Mouse (Mus musculus) stomach, embryonic 14.5 days (tissue): ENCODE results near the gene Xrcc6. TPM values are rescaled to one million over a fixed set of nuclear protein-coding genes. Genes with fewer than 3 reads are reported as not detected.
A peak's percentile ranks its signal among the peaks of the same experiment; 100 is the strongest.
"Not testable (repeated sequence)": the region's sequence is repeated elsewhere in the genome, so short reads cannot be mapped to it uniquely, and the experiment has no call there.

ENCODE experiments used
- ATAC-seq: fragments of 200-750 bp; cut with Nextera tagmentation; 2 replicates; pipeline ENCODE4 v1.8.0; 2017; ENCODE audit warnings: low read depth, moderate TSS enrichment; ENCODE audit not compliant: insufficient number of reproducible peaks, insufficient read depth, low FRiP score
- H3K27ac ChIP-seq: fragments of 300-500 bp; sonication (generic); 2 replicates; pipeline ENCODE4 v1.5.1; 2014; ENCODE audit warnings: mild to moderate bottlenecking, low read length, moderate library complexity, mixed read lengths
- H3K27me3 ChIP-seq: fragments of 300-500 bp; sonication (generic); 2 replicates; pipeline ENCODE4 v1.6.1; 2014; ENCODE audit warnings: low read length, control low read depth, mixed read lengths; ENCODE audit not compliant: control insufficient read depth, insufficient read depth
- H3K36me3 ChIP-seq: fragments of 300-500 bp; sonication (generic); 2 replicates; pipeline ENCODE4 v1.6.1; 2014; ENCODE audit warnings: mild to moderate bottlenecking, control low read depth, low read length, moderate library complexity, mixed read lengths; ENCODE audit not compliant: control insufficient read depth, insufficient read depth
- H3K4me1 ChIP-seq: fragments of 300-500 bp; sonication (generic); 2 replicates; pipeline ENCODE4 v1.6.1; 2014; ENCODE audit warnings: low read length, control low read depth, mixed read lengths; ENCODE audit not compliant: control insufficient read depth, insufficient read depth
- H3K4me2 ChIP-seq: fragments of 300-500 bp; sonication (generic); replicated peaks from 2 replicates; pipeline ENCODE4 v1.6.1; 2014; ENCODE audit warnings: low read depth, low read length, control low read depth
- H3K4me3 ChIP-seq: fragments of 300-500 bp; sonication (generic); 2 replicates; pipeline ENCODE4 v1.5.1; 2014; ENCODE audit warnings: low read depth, low read length, control low read depth
- H3K9ac ChIP-seq: fragments of 300-500 bp; sonication (generic); replicated peaks from 2 replicates; pipeline ENCODE4 v1.6.1; 2014; ENCODE audit warnings: low read depth, mild to moderate bottlenecking, control low read depth, low read length, moderate library complexity, mixed read lengths
- H3K9me3 ChIP-seq: fragments of 300-500 bp; sonication (generic); 2 replicates; pipeline ENCODE4 v1.6.1; 2016; ENCODE audit warnings: low read depth, low read length, control low read depth; ENCODE audit not compliant: control insufficient read depth
- WGBS: fragments of 180-500 bp; shearing (Covaris S2); extraction: QIAGEN DNeasy Blood & Tissue Kit; methylation state at CpG from one replicate; pipeline ENCODE4 v1.1.7; 2014; 5-methylcytosine and 5-hydroxymethylcytosine counted together
- polyA plus RNA-seq: library from polyadenylated mRNA; unstranded; fragments of >200 nt; fragmentation: Nextera tagmentation; extraction: Ambion mirVana; gene quantifications from 2 replicates; pipeline ENCODE4 v1.2.1, GENCODE M21; 2014

Xrcc6 gene
- polyA plus RNA-seq, 1 experiment from 2014 or later = 90.0 TPM

GRCm38 (mm10) chr15:81969173-81969572 lies 18.5 kb upstream of the Xrcc6 start:
- H3K27me3 ChIP-seq = no peaks in the 10 kb centered on the region
- H3K9me3 ChIP-seq = no peaks in the 10 kb centered on the region; the same call in 1 of the 2 replicates
- 49% methylated on average over 7 of the region's 7 CpGs for WGBS
- no peak for ATAC-seq
- H3K27ac ChIP-seq = no peak overlapping the region
- no peaks in the 10 kb centered on the region for H3K4me1 ChIP-seq
- no peak overlapping the region for H3K4me2 ChIP-seq
- no peaks in the 10 kb centered on the region for H3K36me3 ChIP-seq
- no peak overlapping the region for H3K4me3 ChIP-seq
- no peak overlapping the region for H3K9ac ChIP-seq

- H3K9ac ChIP-seq, H3K27ac ChIP-seq, H3K36me3 ChIP-seq, H3K4me1 ChIP-seq, H3K4me3 ChIP-seq, H3K9me3 ChIP-seq, H3K4me2 ChIP-seq, H3K27me3 ChIP-seq, ATAC-seq: not testable (repeated sequence)
- 70% methylated on average over 6 of the region's 6 CpGs for WGBS
Measured at GRCm38 (mm10) chr15:81969635-81970034, 18.0 kb upstream of the Xrcc6 start.

GRCm38 (mm10) chr15:81970498-81970897 lies 17.1 kb upstream of the Xrcc6 start:
- H3K36me3 ChIP-seq, ATAC-seq, H3K4me1 ChIP-seq, H3K27ac ChIP-seq, H3K4me2 ChIP-seq, H3K9ac ChIP-seq, H3K4me3 ChIP-seq, H3K9me3 ChIP-seq, H3K27me3 ChIP-seq: not testable (repeated sequence)
- 91% methylated on average over 4 of the region's 4 CpGs for WGBS

- not testable (repeated sequence) for H3K9me3 ChIP-seq, ATAC-seq, H3K27ac ChIP-seq, H3K9ac ChIP-seq, H3K4me1 ChIP-seq, H3K36me3 ChIP-seq, H3K4me2 ChIP-seq, H3K4me3 ChIP-seq, H3K27me3 ChIP-seq
- WGBS = 93% methylated on average over 8 of the region's 8 CpGs
Measured at GRCm38 (mm10) chr15:81975156-81975555, 12.5 kb upstream of the Xrcc6 start.

GRCm38 (mm10) chr15:81980321-81980720 lies 7.3 kb upstream of the Xrcc6 start, which contains the start of gene 1700029P11Rik:
Gene 1700029P11Rik, plus strand, starts transcription at chr15:81980540.
- ATAC-seq = no peak
- Histone ChIP-seq H3K36me3 (no peaks in the 10 kb centered on the region), H3K4me3 (no peak within 1 kb of the TSS), H3K27ac (no peak within 1 kb of the TSS), H3K4me1 (no peaks in the 10 kb centered on the region), H3K9me3 (no peaks in the 10 kb centered on the region), H3K9ac (no peak within 1 kb of the TSS), H3K27me3 (no peaks in the 10 kb centered on the region), H3K4me2 (no peak within 1 kb of the TSS)
- WGBS = 95% methylated on average over 23 of the region's 23 CpGs

GRCm38 (mm10) chr15:81982173-81982572 lies 5.5 kb upstream of the Xrcc6 start:
- WGBS = 53% methylated on average over 1 of the region's 1 CpGs
- H3K4me1 ChIP-seq = no peaks in the 10 kb centered on the region
- no peak overlapping the region for H3K9ac ChIP-seq
- no peak for ATAC-seq
- H3K9me3 ChIP-seq = no peaks in the 10 kb centered on the region
- H3K27ac ChIP-seq = no peak overlapping the region
- no peaks in the 10 kb centered on the region for H3K36me3 ChIP-seq
- no peak overlapping the region for H3K4me2 ChIP-seq
- H3K4me3 ChIP-seq = no peak overlapping the region
- H3K27me3 ChIP-seq = no peaks in the 10 kb centered on the region

GRCm38 (mm10) chr15:81985267-81986161 lies 2.1 kb upstream of the Xrcc6 start:
- H3K4me1 ChIP-seq = no peaks in the 10 kb centered on the region
- no peaks in the 10 kb centered on the region for H3K9me3 ChIP-seq
- H3K4me3 ChIP-seq = no peak overlapping the region
- no peak overlapping the region for H3K27ac ChIP-seq
- 57% methylated on average over 2 of the region's 2 CpGs for WGBS
- no peaks in the 10 kb centered on the region for H3K27me3 ChIP-seq
- H3K9ac ChIP-seq = no peak overlapping the region
- no peaks in the 10 kb centered on the region for H3K36me3 ChIP-seq
- no peak for ATAC-seq
- H3K4me2 ChIP-seq = no peak overlapping the region

GRCm38 (mm10) chr15:81989371-81990062 lies 1.9 kb downstream of the Xrcc6 start:
- Histone ChIP-seq H3K4me1 (no peaks in the 10 kb centered on the region), H3K27ac (no peak overlapping the region), H3K9ac (no peak overlapping the region), H3K27me3 (no peaks in the 10 kb centered on the region), H3K4me2 (no peak overlapping the region), H3K36me3 (peaks cover 5% of the 10 kb centered on the region; the same call in 1 of the 2 replicates), H3K4me3 (no peak overlapping the region), H3K9me3 (no peaks in the 10 kb centered on the region)
- 41% methylated on average over 11 of the region's 11 CpGs for WGBS
- ATAC-seq = peak; percentile 59; the same call in 1 of the 2 replicates
